Mouse (Mus musculus) embryonic facial prominence, embryonic 11.5 days (tissue): ENCODE data around the gene Akt1s1. TPM values are rescaled to one million over a fixed set of nuclear protein-coding genes. Genes with fewer than 3 reads are reported as not detected.

Experiments used
- ATAC-seq: fragments of 200-750 bp; cut with Nextera tagmentation; replicated peaks from 2 replicates; pipeline ENCODE4 v1.8.0; 2017; ENCODE audit warnings: low read depth; ENCODE audit not compliant: insufficient number of reproducible peaks, low FRiP score, low TSS enrichment
- DNase-seq: peaks from one replicate; pipeline ENCODE4 v3.0.0-alpha.2; 2015; ENCODE audit warnings: low spot score
- H3K27ac ChIP-seq: fragments of 300-500 bp; sonication (generic); replicated peaks from 2 replicates; pipeline ENCODE4 v1.5.1; 2014; ENCODE audit warnings: mild to moderate bottlenecking, low read depth, low read length, control low read depth
- H3K27me3 ChIP-seq: fragments of 300-500 bp; sonication (generic); 2 replicates; pipeline ENCODE4 v1.6.1; 2014; ENCODE audit warnings: mild to moderate bottlenecking, low read length, moderate library complexity, mixed read lengths; ENCODE audit not compliant: control insufficient read depth, insufficient read depth
- H3K36me3 ChIP-seq: fragments of 300-500 bp; sonication (generic); replicated peaks from 2 replicates; pipeline ENCODE4 v1.6.1; 2014; ENCODE audit warnings: low read depth, mild to moderate bottlenecking, low read length, moderate library complexity, mixed read lengths; ENCODE audit not compliant: control insufficient read depth, insufficient read depth
- H3K4me1 ChIP-seq: fragments of 300-500 bp; sonication (generic); 2 replicates; pipeline ENCODE4 v1.6.1; 2014; ENCODE audit warnings: low read length, mixed read lengths; ENCODE audit not compliant: control insufficient read depth, insufficient read depth
- H3K4me2 ChIP-seq: fragments of 300-500 bp; sonication (generic); 2 replicates; pipeline ENCODE4 v1.6.1; 2014; ENCODE audit warnings: low read depth, mild to moderate bottlenecking, control low read depth, low read length, moderate library complexity
- H3K4me3 ChIP-seq: fragments of 300-500 bp; sonication (generic); 2 replicates; pipeline ENCODE4 v1.5.1; 2014; ENCODE audit warnings: low read depth, low read length, control low read depth
- H3K9ac ChIP-seq: fragments of 300-500 bp; sonication (generic); replicated peaks from 2 replicates; pipeline ENCODE4 v1.6.1; 2014; ENCODE audit warnings: mild to moderate bottlenecking, control low read depth, low read length
- H3K9me3 ChIP-seq: fragments of 300-500 bp; sonication (generic); replicated peaks from 2 replicates; pipeline ENCODE4 v1.6.1; 2016; ENCODE audit warnings: mild to moderate bottlenecking, low read length, inconsistent platforms, mixed read lengths; ENCODE audit not compliant: control insufficient read depth
- WGBS: fragments of 180-500 bp; shearing (Covaris S2); extraction: QIAGEN DNeasy Blood & Tissue Kit; methylation state at CpG from one replicate; pipeline ENCODE4 v1.1.7; 2014; 5-methylcytosine and 5-hydroxymethylcytosine counted together
- polyA plus RNA-seq: library from polyadenylated mRNA; unstranded; fragments of >200 nt; fragmentation: Nextera tagmentation; extraction: Ambion mirVana; gene quantifications from 2 replicates; pipeline ENCODE4 v1.2.1, GENCODE M21; 2014

Akt1s1 gene
- polyA plus RNA-seq, 1 experiment from 2014 or later: 32.4 TPM

GRCm38 (mm10) chr7:44888256-44889105 is 39.7 kb downstream of the Akt1s1 start:
- Histone ChIP-seq H3K27ac (no peak overlapping the region), H3K27me3 (no peaks in the 10 kb centered on the region), H3K36me3 (peaks cover 14% of the 10 kb centered on the region), H3K4me3 (no peak overlapping the region), H3K9me3 (no peaks in the 10 kb centered on the region), H3K4me2 (no peak overlapping the region), H3K4me1 (no peaks in the 10 kb centered on the region), H3K9ac (no peak overlapping the region)
- ATAC-seq (no peak), DNase-seq (no peak)
- WGBS: 95% methylated on average over 13 of the region's 13 CpGs

GRCm38 (mm10) chr7:44890180-44890579 is 41.4 kb downstream of the Akt1s1 start:
- peaks cover 4% of the 10 kb centered on the region for H3K36me3 ChIP-seq

GRCm38 (mm10) chr7:44890737-44891136 is 41.9 kb downstream of the Akt1s1 start:
- no peak for DNase-seq
- no peak overlapping the region; the same call in 1 of the 2 replicates for H3K4me3 ChIP-seq
- H3K9ac ChIP-seq: no peak overlapping the region
- H3K4me2 ChIP-seq: peak overlapping the region; percentile 88; the same call in 1 of the 2 replicates
- no peaks in the 10 kb centered on the region for H3K27me3 ChIP-seq
- no peak for ATAC-seq
- peaks cover 4% of the 10 kb centered on the region for H3K36me3 ChIP-seq
- no peaks in the 10 kb centered on the region for H3K9me3 ChIP-seq
- 89% methylated on average over 4 of the region's 4 CpGs for WGBS
- no peaks in the 10 kb centered on the region for H3K4me1 ChIP-seq
- no peak overlapping the region for H3K27ac ChIP-seq

More at GRCm38 (mm10) chr7:44890180-44890579, 41.4 kb downstream of the Akt1s1 start:
- no peaks in the 10 kb centered on the region for H3K9me3 ChIP-seq
- no peaks in the 10 kb centered on the region for H3K27me3 ChIP-seq
- DNase-seq (no peak), ATAC-seq (no peak)
- H3K27ac ChIP-seq: no peak overlapping the region
- 92% methylated on average over 6 of the region's 7 CpGs for WGBS
- no peak overlapping the region for H3K4me3 ChIP-seq
- no peak overlapping the region for H3K4me2 ChIP-seq
- H3K4me1 ChIP-seq: no peaks in the 10 kb centered on the region
- H3K9ac ChIP-seq: no peak overlapping the region

- ATAC-seq (no peak), DNase-seq (no peak)
- H3K9ac ChIP-seq: peak overlapping the region; percentile 89
- WGBS: 22% methylated on average over 6 of the region's 6 CpGs
- H3K9me3 ChIP-seq: no peaks in the 10 kb centered on the region
- H3K36me3 ChIP-seq: peaks cover 4% of the 10 kb centered on the region
- no peaks in the 10 kb centered on the region for H3K27me3 ChIP-seq
- H3K4me2 ChIP-seq: peak overlapping the region; percentile 88
- no peak overlapping the region for H3K27ac ChIP-seq
- peak overlapping the region; percentile 92 for H3K4me3 ChIP-seq
- H3K4me1 ChIP-seq: no peaks in the 10 kb centered on the region
These were observed 42.8 kb downstream of the Akt1s1 start for GRCm38 (mm10) chr7:44891611-44892010.

GRCm38 (mm10) chr7:44892276-44892921 is 43.6 kb downstream of the Akt1s1 start, which contains the start of gene Med25:
Med25 (minus strand) TSS chr7:44892712.
- Histone ChIP-seq H3K4me1 (peaks cover 4% of the 10 kb centered on the region; the same call in 1 of the 2 replicates), H3K9me3 (no peaks in the 10 kb centered on the region), H3K4me3 (peak within 1 kb of the TSS; percentile 92), H3K4me2 (peak within 1 kb of the TSS; percentile 88), H3K36me3 (peaks cover 4% of the 10 kb centered on the region), H3K27ac (peak within 1 kb of the TSS; percentile 90), H3K9ac (peak within 1 kb of the TSS; percentile 89), H3K27me3 (no peaks in the 10 kb centered on the region)
- under 1% methylated on average over 56 of the region's 56 CpGs for WGBS
- DNase-seq (peak; percentile 98), ATAC-seq (peak; percentile 60)

GRCm38 (mm10) chr7:44893197-44893596 is 44.4 kb downstream of the Akt1s1 start:
- 0 out of 2 replicates have a peak overlapping the region, but pooled peaks have one; percentile 48 for H3K27ac ChIP-seq
- H3K4me3 ChIP-seq: no peak overlapping the region
- no peaks in the 10 kb centered on the region for H3K27me3 ChIP-seq
- peaks cover 4% of the 10 kb centered on the region for H3K36me3 ChIP-seq
- DNase-seq: peak; percentile 8
- no peak overlapping the region for H3K9ac ChIP-seq
- ATAC-seq: no peak
- H3K9me3 ChIP-seq: no peaks in the 10 kb centered on the region
- H3K4me2 ChIP-seq: no peak overlapping the region
- WGBS: 29% methylated on average over 8 of the region's 8 CpGs
- peaks cover 4% of the 10 kb centered on the region; the same call in 1 of the 2 replicates for H3K4me1 ChIP-seq

- Histone ChIP-seq H3K27me3 (no peaks in the 10 kb centered on the region), H3K9ac (no peak overlapping the region), H3K4me2 (no peak overlapping the region), H3K27ac (no peak overlapping the region), H3K9me3 (no peaks in the 10 kb centered on the region), H3K4me3 (no peak overlapping the region), H3K36me3 (no peaks in the 10 kb centered on the region; the same call in 1 of the 2 replicates), H3K4me1 (peaks cover 4% of the 10 kb centered on the region; the same call in 1 of the 2 replicates)
- ATAC-seq (no peak), DNase-seq (no peak)
- WGBS: 83% methylated on average over 3 of the region's 3 CpGs
These were observed 45.4 kb downstream of the Akt1s1 start for GRCm38 (mm10) chr7:44894175-44894574.
